Mouse (Mus musculus): ENCODE data around the gene Clic5.

DNA sequence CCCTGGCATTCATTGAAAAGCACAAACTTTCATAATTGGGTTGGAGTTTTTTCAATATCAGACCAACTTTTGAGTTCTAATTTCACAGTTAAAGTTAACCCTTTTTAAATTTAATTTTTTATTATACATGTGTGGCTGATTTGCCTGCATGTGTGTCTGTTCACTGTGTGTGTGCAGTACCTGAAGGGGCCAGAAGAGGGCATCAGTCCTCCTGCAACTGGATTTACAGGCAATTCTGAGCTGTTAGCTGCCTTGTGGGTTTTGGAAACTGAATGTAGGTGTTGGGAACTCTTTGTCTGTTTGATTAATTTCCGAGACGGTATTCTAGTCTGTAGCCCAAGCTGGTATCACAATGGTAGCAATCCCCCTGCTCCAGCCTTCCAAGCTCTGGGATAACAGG lies 52.4 kb downstream of the Clic5 start:
- TF ChIP-seq POLR2A (IDR thresholded peaks at IDR 0.05; ENCODE audit: borderline replicate concordance, extremely low read depth, insufficient read depth, insufficient read length, poor library complexity, severe bottlenecking) (no peak), CTCF (IDR thresholded peaks at IDR 0.05; ENCODE audit: borderline replicate concordance, extremely low read depth, insufficient read depth, insufficient read length) (peak; percentile 42; the same call in 1 of the 2 replicates)
